Mouse (Mus musculus) MEL (cell line): ENCODE results near the gene Nacc2. TPM values are rescaled to one million over a fixed set of nuclear protein-coding genes. Genes with fewer than 3 reads are reported as not detected.

Experiments
- DNase-seq: peaks from one replicate; pipeline ENCODE4 v3.0.0; 2011; ENCODE audit warnings: low read depth, low spot score
- H3K27ac ChIP-seq: 2 replicates; pipeline ENCODE4 v1.5.1; 2012; ENCODE audit warnings: low read depth, mild to moderate bottlenecking, control low read depth, low read length, moderate library complexity; ENCODE audit not compliant: control insufficient read depth
- H3K27me3 ChIP-seq, 2 experiments: fragments of 150-350 bp in 1 of 2; sonication (generic) in 1 of 2; 2 replicates each; pipeline ENCODE4 v1.6.1; 2012; ENCODE audit warnings: low read length in 2 of 2, mild to moderate bottlenecking in 2 of 2, improper control_type of control experiment in 1 of 2, moderate library complexity in 1 of 2; ENCODE audit not compliant: insufficient read depth in 2 of 2, control insufficient read depth in 1 of 2
- H3K36me3 ChIP-seq, 2 experiments: 2 replicates each; pipeline ENCODE4 v1.6.1; 2012 to 2014; ENCODE audit warnings: low read length in 2 of 2, improper control_type of control experiment in 1 of 2, inconsistent platforms in 1 of 2, mild to moderate bottlenecking in 1 of 2; ENCODE audit not compliant: insufficient read depth in 2 of 2, control insufficient read depth in 1 of 2
- H3K4me1 ChIP-seq, 2 experiments: fragments of 150-350 bp in 1 of 2; sonication (generic) in 1 of 2; 2 replicates each; pipeline ENCODE4 v1.6.1; 2012; ENCODE audit warnings: low read length in 2 of 2, improper control_type of control experiment in 1 of 2, mild to moderate bottlenecking in 1 of 2; ENCODE audit not compliant: insufficient read depth in 2 of 2, control insufficient read depth in 1 of 2
- H3K4me3 ChIP-seq, 2 experiments: fragments of 150-350 bp in 1 of 2; sonication (generic) in 1 of 2; 2 replicates each; pipeline ENCODE4 v1.5.1; 2012; ENCODE audit warnings: low read depth in 2 of 2, low read length in 2 of 2, mild to moderate bottlenecking in 2 of 2, moderate library complexity in 2 of 2, control low read depth in 1 of 2, improper control_type of control experiment in 1 of 2; ENCODE audit not compliant: control insufficient read depth in 1 of 2, insufficient read depth in 1 of 2
- H3K79me2 ChIP-seq: 2 replicates; pipeline ENCODE4 v1.6.1; 2012; ENCODE audit warnings: mild to moderate bottlenecking, low read length, moderate library complexity; ENCODE audit not compliant: control insufficient read depth, poor library complexity, insufficient read depth
- H3K9ac ChIP-seq: 2 replicates; pipeline ENCODE4 v1.6.1; 2012; ENCODE audit warnings: low read depth, mild to moderate bottlenecking, control low read depth, low read length, moderate library complexity; ENCODE audit not compliant: control insufficient read depth, poor library complexity, severe bottlenecking
- H3K9me3 ChIP-seq: fragments of 150-350 bp; sonication (generic); replicated peaks from 2 replicates; pipeline ENCODE4 v1.6.1; 2012; ENCODE audit warnings: mild to moderate bottlenecking, low read length, improper control_type of control experiment, moderate library complexity; ENCODE audit not compliant: insufficient read depth
- BHLHE40 ChIP-seq: IDR thresholded peaks from 2 replicates; pipeline ENCODE4 v1.6.1; 2012; ENCODE audit warnings: low read depth, mild to moderate bottlenecking, inconsistent platforms, low read length, improper control_type of control experiment, borderline replicate concordance
- CHD1 ChIP-seq: IDR thresholded peaks from 2 replicates; pipeline ENCODE4 v1.6.1; 2012; ENCODE audit warnings: low read depth, mild to moderate bottlenecking, inconsistent platforms, low read length, improper control_type of control experiment
- E2F4 ChIP-seq: IDR thresholded peaks from 2 replicates; pipeline ENCODE4 v1.6.1; 2011; ENCODE audit warnings: low read depth, low read length, improper control_type of control experiment, borderline replicate concordance
- ELF1 ChIP-seq: IDR thresholded peaks from 2 replicates; pipeline ENCODE4 v1.6.1; 2014; ENCODE audit warnings: low read depth, mild to moderate bottlenecking, inconsistent platforms, low read length, improper control_type of control experiment, moderate library complexity
- EP300 ChIP-seq, 2 experiments: IDR thresholded peaks; 2 replicates each; pipeline ENCODE4 v1.6.1; 2011; ENCODE audit warnings: improper control_type of control experiment in 2 of 2, low read length in 2 of 2, low read depth in 1 of 2, mild to moderate bottlenecking in 1 of 2
- GABPA ChIP-seq: IDR thresholded peaks from 2 replicates; pipeline ENCODE4 v1.6.1; 2012; ENCODE audit warnings: low read depth, mild to moderate bottlenecking, inconsistent platforms, low read length, improper control_type of control experiment, moderate library complexity
- GATA1 ChIP-seq: IDR thresholded peaks from 2 replicates; pipeline ENCODE4 v1.6.1; 2011; ENCODE audit warnings: low read depth, low read length, improper control_type of control experiment
- JUND ChIP-seq: IDR thresholded peaks from 2 replicates; pipeline ENCODE4 v1.6.1; 2011; ENCODE audit warnings: low read depth, mild to moderate bottlenecking, improper control_type of control experiment, low read length
- KAT2A ChIP-seq: conservative IDR thresholded peaks from 2 replicates; pipeline ENCODE4 v1.6.1; 2012; ENCODE audit warnings: low read depth, low read length, improper control_type of control experiment, inconsistent platforms
- MAX ChIP-seq: IDR thresholded peaks from 2 replicates; pipeline ENCODE4 v1.6.1; 2011; ENCODE audit warnings: low read length, improper control_type of control experiment
- MAZ ChIP-seq: IDR thresholded peaks from 2 replicates; pipeline ENCODE4 v1.6.1; 2012; ENCODE audit warnings: low read depth, mild to moderate bottlenecking, inconsistent platforms, low read length, improper control_type of control experiment
- MEF2A ChIP-seq: IDR thresholded peaks from 2 replicates; pipeline ENCODE4 v1.6.1; 2014; ENCODE audit warnings: low read depth, mild to moderate bottlenecking, inconsistent platforms, low read length, improper control_type of control experiment; ENCODE audit not compliant: poor library complexity, insufficient replicate concordance, severe bottlenecking; ENCODE audit errors: extremely low read depth
- MXI1 ChIP-seq: IDR thresholded peaks from 2 replicates; pipeline ENCODE4 v1.6.1; 2011; ENCODE audit warnings: mild to moderate bottlenecking, low read depth, low read length, improper control_type of control experiment
- MYB ChIP-seq: IDR thresholded peaks from 2 replicates; pipeline ENCODE4 v1.6.1; 2011; ENCODE audit warnings: mild to moderate bottlenecking, low read depth, low read length, improper control_type of control experiment
- MYC ChIP-seq: IDR thresholded peaks from 2 replicates; pipeline ENCODE4 v1.6.1; 2011; ENCODE audit warnings: low read depth, mild to moderate bottlenecking, low read length, improper control_type of control experiment, moderate library complexity
- NELFE ChIP-seq: IDR thresholded peaks from 2 replicates; pipeline ENCODE4 v1.6.1; 2011; ENCODE audit warnings: low read depth, low read length, improper control_type of control experiment
- NRF1 ChIP-seq: IDR thresholded peaks from 2 replicates; pipeline ENCODE4 v1.6.1; 2014; ENCODE audit warnings: low read depth, mild to moderate bottlenecking, inconsistent platforms, low read length, improper control_type of control experiment, moderate library complexity; ENCODE audit not compliant: poor library complexity, insufficient read depth, severe bottlenecking
- POLR2A ChIP-seq, 2 experiments: IDR thresholded peaks; 2 replicates each; pipeline ENCODE4 v1.6.1; 2011 to 2012; ENCODE audit warnings: low read length in 2 of 2, mild to moderate bottlenecking in 2 of 2, control low read depth in 1 of 2, improper control_type of control experiment in 1 of 2, low read depth in 1 of 2, moderate library complexity in 1 of 2; ENCODE audit not compliant: control insufficient read depth in 1 of 2, insufficient read depth in 1 of 2, poor library complexity in 1 of 2
- POLR2AphosphoS2 ChIP-seq: IDR thresholded peaks from 2 replicates; pipeline ENCODE4 v1.6.1; 2011; ENCODE audit warnings: low read length, improper control_type of control experiment
- POLR2AphosphoS5 ChIP-seq: IDR thresholded peaks from 2 replicates; pipeline ENCODE4 v1.6.1; 2012; ENCODE audit warnings: low read depth, borderline replicate concordance, mild to moderate bottlenecking, inconsistent platforms, low read length, moderate library complexity, mixed read lengths
- RAD21 ChIP-seq: IDR thresholded peaks from 2 replicates; pipeline ENCODE4 v1.6.1; 2011; ENCODE audit warnings: mild to moderate bottlenecking, low read depth, low read length, improper control_type of control experiment
- RCOR1 ChIP-seq: IDR thresholded peaks from 2 replicates; pipeline ENCODE4 v1.6.1; 2012; ENCODE audit warnings: low read depth, mild to moderate bottlenecking, inconsistent platforms, low read length, improper control_type of control experiment
- SIN3A ChIP-seq: IDR thresholded peaks from 2 replicates; pipeline ENCODE4 v1.6.1; 2012; ENCODE audit warnings: low read length, improper control_type of control experiment, inconsistent platforms
- TAL1 ChIP-seq: IDR thresholded peaks from 2 replicates; pipeline ENCODE4 v1.6.1; 2012; ENCODE audit warnings: mild to moderate bottlenecking, inconsistent platforms, low read length, moderate library complexity, mixed read lengths
- TBP ChIP-seq: IDR thresholded peaks from 2 replicates; pipeline ENCODE4 v1.8.0; 2011; ENCODE audit warnings: low read depth, low read length, improper control_type of control experiment
- UBTF ChIP-seq: IDR thresholded peaks from 2 replicates; pipeline ENCODE4 v1.6.1; 2012; ENCODE audit warnings: low read depth, mild to moderate bottlenecking, inconsistent platforms, low read length, improper control_type of control experiment, moderate library complexity, borderline replicate concordance; ENCODE audit not compliant: insufficient read depth
- ZC3H11A ChIP-seq: IDR thresholded peaks from 2 replicates; pipeline ENCODE4 v1.6.1; 2012; ENCODE audit warnings: low read depth, mild to moderate bottlenecking, inconsistent platforms, low read length, improper control_type of control experiment
- ZKSCAN1 ChIP-seq: IDR thresholded peaks from 2 replicates; pipeline ENCODE4 v1.6.1; 2012; ENCODE audit warnings: low read depth, mild to moderate bottlenecking, inconsistent platforms, low read length, improper control_type of control experiment, moderate library complexity
- ZMIZ1 ChIP-seq: IDR thresholded peaks from 2 replicates; pipeline ENCODE4 v1.6.1; 2012; ENCODE audit warnings: low read depth, mild to moderate bottlenecking, inconsistent platforms, low read length, improper control_type of control experiment, moderate library complexity
- ZNF384 ChIP-seq: IDR thresholded peaks from 2 replicates; pipeline ENCODE4 v1.6.1; 2012; ENCODE audit warnings: low read depth, mild to moderate bottlenecking, inconsistent platforms, low read length, improper control_type of control experiment
- polyA plus RNA-seq, 2 experiments: library from polyadenylated mRNA; stranded (reverse) in 1 of 2; unstranded in 1 of 2; fragments of >175 nt in 1 of 2; fragments of >200 nt in 1 of 2; gene quantifications; 2 replicates each; pipeline versions ENCODE4 v1.2.1 to v1.2.4; 2012; ENCODE audit warnings: low replicate concordance in 2 of 2, low read depth in 1 of 2; ENCODE audit not compliant: insufficient read length in 2 of 2, insufficient read depth in 1 of 2, missing spikeins in 1 of 2
- total RNA-seq: library from RNA; depleted of rRNA; stranded (reverse); fragments of 300-350 nt; gene quantifications from 2 replicates; pipeline ENCODE4 v1.2.3, GENCODE M21; 2012

The Nacc2 gene
- total and polyA plus RNA-seq, 3 experiments = 0.19 to 1.7 TPM; not detected in 1

DNA sequence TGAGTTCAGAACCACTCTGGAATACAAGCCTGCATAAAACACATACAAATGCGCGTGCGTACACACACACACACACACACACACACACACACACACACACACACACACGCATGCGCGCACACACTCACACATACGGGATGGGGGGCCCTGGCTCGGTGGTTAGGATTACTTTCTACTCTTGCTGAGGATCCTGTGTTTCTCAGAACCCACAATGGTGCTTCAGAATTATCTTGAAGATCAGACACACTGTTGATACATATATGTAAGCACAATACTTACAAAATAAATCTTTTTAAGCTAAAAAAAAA is 100.8 kb downstream of the Nacc2 start:
- Histone ChIP-seq H3K27ac (peak overlapping the region; percentile 0; the same call in 1 of the 2 replicates), H3K9me3 (no peaks in the 10 kb centered on the region), H3K27me3 (no peaks in the 10 kb centered on the region), H3K36me3 (peaks cover 0 to 23% of the 10 kb centered on the region in 2 experiments; a peak in 2 of 4 replicates)
- TF ChIP-seq GATA1 = no peak
- TF ChIP-seq ZNF384 = no peak
- TF ChIP-seq RAD21 = no peak
- no peak for TF ChIP-seq GABPA
- TF ChIP-seq SIN3A = no peak
- TF ChIP-seq ZC3H11A = no peak
- TF ChIP-seq, all 39 proteins: peak for 0
- Histone ChIP-seq H3K9ac (peak overlapping the region; percentile 27), H3K4me3 (peak overlapping the region; percentile 44 to 79), H3K79me2 (peaks cover 17% of the 10 kb centered on the region), H3K4me1 (peaks cover 7 to 23% of the 10 kb centered on the region in 2 experiments)
- no peak for DNase-seq

- Histone ChIP-seq H3K9me3 (no peaks in the 10 kb centered on the region), H3K27me3 (no peaks in the 10 kb centered on the region), H3K4me3 (peak within 1 kb of the TSS; percentile 83 to 95), H3K27ac (peak within 1 kb of the TSS; percentile 84), H3K36me3 (peaks cover 0 to 23% of the 10 kb centered on the region in 2 experiments; a peak in 2 of 4 replicates), H3K79me2 (peaks cover 20% of the 10 kb centered on the region), H3K9ac (peak within 1 kb of the TSS; percentile 87), H3K4me1 (peaks cover 7 to 26% of the 10 kb centered on the region in 2 experiments)
- DNase-seq = peak; percentile 94
- TF ChIP-seq NRF1 (peak; percentile 59), ELF1 (peak; percentile 42), MAZ (peak; percentile 92), SIN3A (peak; percentile 81), ZMIZ1 (peak; percentile 68; the same call in 1 of the 2 replicates), UBTF (0 out of 2 replicates have a peak, but pooled peaks have one; percentile 12), MYB (0 out of 2 replicates have a peak, but pooled peaks have one; percentile 24), MXI1 (peak; percentile 73; the same call in 1 of the 2 replicates), MAX (no peak; the same call in 1 of the 2 replicates), TBP (no peak), GABPA (no peak), POLR2A (IDR thresholded peaks at IDR 0.05; ENCODE audit: control insufficient read depth in 1 of 2, insufficient read depth in 1 of 2, low read depth in 1 of 2, low read length in 2 of 2, poor library complexity in 1 of 2) (peak; percentile 55 to 59; a peak in 3 of 4 replicates), ZNF384 (0 out of 2 replicates have a peak, but pooled peaks have one; percentile 8), TAL1 (no peak), BHLHE40 (no peak), POLR2AphosphoS5 (no peak), GATA1 (no peak), KAT2A (peak; percentile 82), EP300 (IDR thresholded peaks at IDR 0.05; ENCODE audit: low read depth in 1 of 2, low read length in 2 of 2) (no peak), JUND (no peak), ZKSCAN1 (no peak), POLR2AphosphoS2 (no peak), RAD21 (no peak), RCOR1 (no peak), CHD1 (no peak), MEF2A (no peak), NELFE (peak; percentile 64), E2F4 (peak; percentile 39; the same call in 1 of the 2 replicates), MYC (0 out of 2 replicates have a peak, but pooled peaks have one; percentile 62)
Observed at GRCm38 (mm10) chr2:26021561-26022257, 101.3 kb downstream of the Nacc2 start, which contains the start of gene Ubac1. Gene Ubac1 (minus strand): TSS chr2:26021747.
